Mouse (Mus musculus): ENCODE data around the gene Tbc1d8. TPM values are rescaled to one million over a fixed set of nuclear protein-coding genes. Genes with fewer than 3 reads are reported as not detected.

The Tbc1d8 gene
- total RNA-seq, 2 experiments from 2014 or later: 7.6 to 14.6 TPM

DNA sequence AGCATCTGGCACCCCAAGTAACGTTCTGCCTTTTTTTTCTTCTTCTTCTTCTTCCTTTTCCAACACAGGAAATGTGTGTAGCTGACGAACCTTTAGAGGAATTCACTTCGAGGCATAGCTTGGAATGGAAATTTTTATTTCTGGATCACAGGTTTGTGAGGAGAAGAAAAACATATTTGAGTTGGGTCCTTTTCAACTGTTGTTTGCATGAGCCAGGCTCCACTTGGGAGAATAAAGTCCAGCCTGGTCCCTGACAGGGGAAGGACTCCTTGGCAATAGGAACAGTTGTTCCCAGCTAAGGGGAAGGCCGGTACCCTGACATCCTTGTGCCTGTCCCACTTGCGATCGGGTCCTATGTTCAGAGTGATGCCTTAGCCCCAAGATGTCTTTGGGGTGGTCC is 153.3 kb downstream of the Tbc1d8 start:
- DNase-seq (ENCODE audit: low spot score in 2 of 2): no peak

DNA sequence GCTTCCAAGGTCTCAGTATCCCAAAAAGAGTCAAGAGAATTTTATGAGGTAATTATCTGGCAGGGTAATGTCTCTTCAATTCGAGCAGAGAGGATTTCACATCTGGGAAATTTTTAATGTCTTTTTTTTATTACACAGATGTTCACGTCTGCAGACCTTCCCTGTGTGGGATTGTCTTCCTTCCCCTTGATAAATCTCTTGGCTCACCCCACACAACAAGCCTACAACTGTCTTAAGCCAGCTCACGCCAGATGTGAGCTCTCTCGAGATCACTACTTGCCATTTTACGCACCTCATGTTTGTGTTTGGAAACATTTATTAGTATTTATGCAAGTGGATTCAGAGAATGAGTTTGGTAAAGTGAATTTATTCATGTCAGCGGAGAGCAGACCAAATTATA is 156.6 kb downstream of the Tbc1d8 start:
- DNase-seq (ENCODE audit: low spot score in 2 of 2): no peak

Other genes starting within 250 kb of the Tbc1d8 start
- gene Rpl31, start 110.9 kb downstream of the Tbc1d8 start, total RNA-seq (2021): 100 to 1,000 TPM; 767 to 781 TPM
- gene Cnot11, start 56.2 kb upstream of the Tbc1d8 start, total RNA-seq (2021): 10 to 100 TPM; 15.3 to 16.7 TPM
- 10 to 100 TPM; 36.6 to 45.2 TPM for gene Rnf149, start 98.7 kb upstream of the Tbc1d8 start, total RNA-seq (2021)
- gene Creg2, start 172.7 kb upstream of the Tbc1d8 start, total RNA-seq (2021): under 1 TPM; 0.35 to 0.36 TPM
- gene Rfx8, start 242.2 kb upstream of the Tbc1d8 start, total RNA-seq (2021): not detected